8 mouse cellular contexts compared by ENCODE assay signal in genomic region chr10:50894170-50894991, GRCm38 (mm10). TPM values are rescaled to one million over a fixed set of nuclear protein-coding genes. Genes with fewer than 3 reads are reported as not detected.
DNase-seq lines count a peak whose midpoint lies in the region; ATAC-seq and TF ChIP-seq lines count a peak whose summit lies in the region.

Gene Sim1, plus strand, starts transcription at chr10:50894754.

- no peaks in the 10 kb centered on the region for H3K4me1 ChIP-seq in ES-Bruce4 (ENCODE audit: control insufficient read depth, insufficient read depth, low read length)
- peaks cover 21% of the 10 kb centered on the region for H3K4me1 ChIP-seq in heart, embryonic 13.5 days
- H3K4me1 ChIP-seq in kidney, embryonic 15.5 days: peaks cover 27% of the 10 kb centered on the region

- H3K4me3 ChIP-seq in ES-Bruce4 (ENCODE audit: low read depth, low read length): peak within 1 kb of the TSS; percentile 59
- H3K4me3 ChIP-seq in heart, embryonic 13.5 days: peak within 1 kb of the TSS; percentile 57
- H3K4me3 ChIP-seq in kidney, embryonic 15.5 days (replicated peaks): peak within 1 kb of the TSS; percentile 58

- H3K36me3 ChIP-seq in ES-Bruce4 (ENCODE audit: control insufficient read depth, insufficient read depth, low read length, poor library complexity, severe bottlenecking): no peaks in the 10 kb centered on the region
- no peaks in the 10 kb centered on the region for H3K36me3 ChIP-seq in heart, embryonic 13.5 days
- no peaks in the 10 kb centered on the region for H3K36me3 ChIP-seq in kidney, embryonic 15.5 days

- no peak for TF ChIP-seq CTCF in ES-Bruce4 (IDR thresholded peaks at IDR 0.05; ENCODE audit: low read depth, low read length)

- peak within 1 kb of the TSS; percentile 48; the same call in 1 of the 2 replicates for H3K9ac ChIP-seq in ES-Bruce4 (ENCODE audit: low read depth, poor library complexity, severe bottlenecking)
- peak within 1 kb of the TSS; percentile 52; the same call in 1 of the 2 replicates for H3K9ac ChIP-seq in heart, embryonic 13.5 days
- H3K9ac ChIP-seq in kidney, embryonic 15.5 days: peak within 1 kb of the TSS; percentile 65

- peak; percentile 79; the same call in 1 of the 2 replicates for ATAC-seq in heart, embryonic 13.5 days (ENCODE audit: extremely low read depth, insufficient number of reproducible peaks, low FRiP score, low TSS enrichment)
- peak; percentile 93 for ATAC-seq in kidney, embryonic 15.5 days (replicated peaks; ENCODE audit: low FRiP score)

- no peak for TF ChIP-seq POLR2A in ES-Bruce4 (IDR thresholded peaks at IDR 0.05; ENCODE audit: insufficient read depth, low read length)

- DNase-seq in CD4-positive, CD25-positive, alpha-beta regulatory T cell, adult 2 months (ENCODE audit: low read depth, low spot score): peak; percentile 66
- DNase-seq in embryo, embryonic 10 days (ENCODE audit: low spot score): peak; percentile 93
- DNase-seq in lung, postnatal 25 days (ENCODE audit: low spot score): peak; percentile 34
- peak; percentile 63 for DNase-seq in skeletal muscle tissue, adult 2 months (ENCODE audit: low read depth, low spot score)
- DNase-seq in frontal cortex, postnatal 25 days (ENCODE audit: low spot score in 2 of 2): no peak

- no peaks in the 10 kb centered on the region; the same call in 1 of the 2 replicates for H3K9me3 ChIP-seq in ES-Bruce4 (replicated peaks; ENCODE audit: control insufficient read depth, insufficient read depth, low read length, poor library complexity, severe bottlenecking)
- no peaks in the 10 kb centered on the region for H3K9me3 ChIP-seq in heart, embryonic 13.5 days
- no peaks in the 10 kb centered on the region for H3K9me3 ChIP-seq in kidney, embryonic 15.5 days (replicated peaks)

- under 1% methylated on average over 56 of the region's 62 CpGs for WGBS in heart, embryonic 13.5 days
- WGBS in kidney, embryonic 15.5 days: under 1% methylated on average over 62 of the region's 62 CpGs

- H3K27ac ChIP-seq in ES-Bruce4 (ENCODE audit: insufficient read depth, low read length): no peak within 1 kb of the TSS
- no peak within 1 kb of the TSS for H3K27ac ChIP-seq in heart, embryonic 13.5 days (replicated peaks)
- H3K27ac ChIP-seq in kidney, embryonic 15.5 days: peak within 1 kb of the TSS; percentile 92

- H3K27me3 ChIP-seq in ES-Bruce4 (ENCODE audit: control insufficient read depth, insufficient read depth, low read length, poor library complexity, severe bottlenecking): peaks cover 26% of the 10 kb centered on the region
- peaks cover 97% of the 10 kb centered on the region for H3K27me3 ChIP-seq in heart, embryonic 13.5 days (replicated peaks)
- peaks cover 92% of the 10 kb centered on the region for H3K27me3 ChIP-seq in kidney, embryonic 15.5 days

- H3K4me2 ChIP-seq in heart, embryonic 13.5 days: peak within 1 kb of the TSS; percentile 86
- peak within 1 kb of the TSS; percentile 82 for H3K4me2 ChIP-seq in kidney, embryonic 15.5 days

- TF ChIP-seq EP300 in ES-Bruce4 (IDR thresholded peaks at IDR 0.05; ENCODE audit: insufficient read depth, low read depth, low read length): no peak

RNA-seq across cellular contexts. Expression of gene Sim1, which starts in this region (rescaled TPM):
- polyA plus RNA-seq in ES-Bruce4 (2011; ENCODE audit: insufficient read depth, insufficient read length, low read depth, missing spikeins): 0.30 and 0.32 TPM in 2 replicates
- not detected in 2 replicates for polyA plus RNA-seq in heart, embryonic 13.5 days (2015; fragmentation: Nextera tagmentation; extraction: Ambion mirVana)
- 10.7 and 11.8 TPM in 2 replicates for polyA plus RNA-seq in kidney, embryonic 15.5 days (2015; fragmentation: Nextera tagmentation; extraction: Ambion mirVana)

Comparison
In these comparisons a context has a peak if more than half of its experiments do, and no peak if none do; other contexts are left out.
1. Peak in ATAC-seq, H3K4me3 ChIP-seq, H3K9ac ChIP-seq and H3K4me2 ChIP-seq in heart, embryonic 13.5 days; RNA of the gene not detected or under 1 TPM.
2. DNase-seq: peak in CD4-positive, CD25-positive, alpha-beta regulatory T cell, adult 2 months (single experiment), embryo, embryonic 10 days (single experiment), lung, postnatal 25 days (single experiment) and skeletal muscle tissue, adult 2 months (single experiment); none in frontal cortex, postnatal 25 days (0 of 2).
3. Peak in every context shown above with its lines, with median percentiles within 50 percentile points of each other: H3K4me3 ChIP-seq and H3K9ac ChIP-seq.